ENCODE assay signal across 29 mouse cellular contexts in the genomic region with DNA sequence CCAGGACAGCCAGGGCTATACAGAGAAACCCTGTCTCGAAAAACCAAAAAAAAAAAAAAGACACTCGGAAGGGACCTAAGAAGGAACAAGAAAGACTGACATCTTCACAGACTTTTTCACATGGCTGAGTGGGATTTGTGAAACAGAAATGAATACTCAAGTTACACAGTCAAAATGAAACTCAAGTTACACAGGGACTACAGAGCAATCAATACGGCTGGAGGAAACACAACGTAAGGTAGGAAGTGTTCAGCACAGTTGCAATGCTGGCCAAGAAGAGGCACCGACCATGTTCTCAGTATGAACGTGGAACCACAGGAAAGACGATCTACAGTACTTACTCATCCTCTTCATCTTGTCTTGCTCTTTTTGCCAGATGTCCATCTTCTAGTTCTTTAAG. TPM values are rescaled to one million over a fixed set of nuclear protein-coding genes. Genes with fewer than 3 reads are reported as not detected.
A peak's percentile ranks its signal among the peaks of the same experiment; 100 is the strongest.
DNase-seq lines count a peak whose midpoint lies in the region; ATAC-seq and TF ChIP-seq lines count a peak whose summit lies in the region.
"Had no signal": no experiment of that assay in that cellular context is flagged by ENCODE, and none has a peak within 500 bp of the region (broad histone marks: within the 10 kb centered on the region; RNA-seq: fewer than 3 reads in every experiment).

No protein-coding gene starts in this region.

- H3K27ac ChIP-seq in CH12.LX (ENCODE audit: insufficient read depth, low read depth) = peak overlapping the region; percentile 71
- no peak overlapping the region for H3K27ac ChIP-seq in hindbrain, embryonic 14.5 days
- H3K27ac ChIP-seq: embryonic facial prominence, embryonic 10.5 days; embryonic facial prominence, embryonic 13.5 days; forebrain, embryonic 12.5 days; forebrain, embryonic 15.5 days; heart, adult 2 months; heart, embryonic 10.5 days; heart, embryonic 13.5 days had no signal

- H3K9me3 ChIP-seq in CH12.LX (replicated peaks; ENCODE audit: low read length) = no peaks in the 10 kb centered on the region
- H3K9me3 ChIP-seq in hindbrain, embryonic 14.5 days (ENCODE audit: control insufficient read depth, low read length) = no peaks in the 10 kb centered on the region
- H3K9me3 ChIP-seq: embryonic facial prominence, embryonic 10.5 days; embryonic facial prominence, embryonic 13.5 days; forebrain, embryonic 12.5 days; forebrain, embryonic 15.5 days; G1E; heart, embryonic 10.5 days; heart, embryonic 13.5 days had no signal

- in situ Hi-C loops in CH12.LX (cut with MboI; ENCODE audit: low pct_ligation_motif_present, low pct_unique_long_range_greater_than_20kb, low sequenced_read_pairs) = no loop called here

- peaks cover 44% of the 10 kb centered on the region for H3K79me2 ChIP-seq in CH12.LX (replicated peaks; ENCODE audit: control insufficient read depth, extremely low read depth, insufficient read depth, poor library complexity, severe bottlenecking)

- H3K27me3 ChIP-seq in CH12.LX (replicated peaks) = no peaks in the 10 kb centered on the region
- H3K27me3 ChIP-seq in hindbrain, embryonic 14.5 days (ENCODE audit: control insufficient read depth, insufficient read depth, low read length) = no peaks in the 10 kb centered on the region
- H3K27me3 ChIP-seq: embryonic facial prominence, embryonic 13.5 days; forebrain, embryonic 12.5 days; forebrain, embryonic 15.5 days; heart, embryonic 13.5 days; Patski had no signal

- peak; percentile 58 for TF ChIP-seq POLR2A in CH12.LX (IDR thresholded peaks at IDR 0.05; ENCODE audit: low read depth, low read length)

- peaks cover 42 to 59% of the 10 kb centered on the region in 2 experiments for H3K36me3 ChIP-seq in CH12.LX (replicated peaks in 1 of 2; ENCODE audit: control insufficient read depth in 1 of 2, insufficient read depth in 1 of 2, low read length in 1 of 2)
- peaks cover 73% of the 10 kb centered on the region for H3K36me3 ChIP-seq in hindbrain, embryonic 14.5 days (replicated peaks; ENCODE audit: control insufficient read depth, insufficient read depth)

- no peak for TF ChIP-seq RAD21 in CH12.LX (IDR thresholded peaks at IDR 0.05; ENCODE audit: low read depth, low read length)

- no peak overlapping the region for H3K4me3 ChIP-seq in CH12.LX (replicated peaks in 1 of 3; ENCODE audit: low read depth in 2 of 3, low read length in 2 of 3, poor library complexity in 1 of 3)
- no peak overlapping the region for H3K4me3 ChIP-seq in hindbrain, embryonic 14.5 days (replicated peaks; ENCODE audit: low read length)
- H3K4me3 ChIP-seq: embryonic facial prominence, embryonic 10.5 days; embryonic facial prominence, embryonic 13.5 days; erythroblast, embryonic 14.5 days; forebrain, embryonic 12.5 days; forebrain, embryonic 15.5 days; heart, adult 2 months; heart, embryonic 10.5 days; heart, embryonic 13.5 days had no signal

- dilution Hi-C loops in CH12.LX (cut with MboI; ENCODE audit: extremely low pct_ligation_motif_present, extremely low pct_unique_long_range_greater_than_20kb, low sequenced_read_pairs) = no loop called here

- WGBS in hindbrain, embryonic 14.5 days = 94% methylated on average over 7 of the region's 7 CpGs

- ATAC-seq in inflammation-experienced regulatory T-cells, adult 6 months = peak; percentile 86
- no peak for ATAC-seq in hindbrain, embryonic 14.5 days (ENCODE audit: low FRiP score)
- ATAC-seq: forebrain, embryonic 15.5 days; hindbrain, embryonic 16.5 days; intestine, postnatal 0 days; Patski had no signal

- peaks cover 7 to 51% of the 10 kb centered on the region in 2 experiments for H3K4me1 ChIP-seq in CH12.LX (ENCODE audit: control insufficient read depth in 1 of 2, insufficient read depth in 2 of 2)
- peaks cover 12% of the 10 kb centered on the region for H3K4me1 ChIP-seq in hindbrain, embryonic 14.5 days (replicated peaks; ENCODE audit: control insufficient read depth, insufficient read depth, low read length)

- H3K9ac ChIP-seq in CH12.LX (ENCODE audit: insufficient read depth, low read depth) = peak overlapping the region; percentile 24; the same call in 1 of the 2 replicates
- no peak overlapping the region for H3K9ac ChIP-seq in hindbrain, embryonic 14.5 days
- H3K9ac ChIP-seq: embryonic facial prominence, embryonic 13.5 days; forebrain, embryonic 12.5 days; forebrain, embryonic 15.5 days; heart, embryonic 13.5 days had no signal

- H3K4me2 ChIP-seq in CH12.LX (ENCODE audit: insufficient read depth, low read depth, poor library complexity, severe bottlenecking) = peak overlapping the region; percentile 21; the same call in 1 of the 2 replicates
- no peak overlapping the region for H3K4me2 ChIP-seq in hindbrain, embryonic 14.5 days (replicated peaks)
- H3K4me2 ChIP-seq: embryonic facial prominence, embryonic 13.5 days; forebrain, embryonic 12.5 days; forebrain, embryonic 15.5 days; heart, embryonic 13.5 days had no signal

- TF ChIP-seq CTCF in CH12.LX (conservative IDR thresholded peaks at IDR 0.05 in 1 of 2, IDR thresholded peaks at IDR 0.05 in 1 of 2; ENCODE audit: low read depth in 2 of 2, low read length in 2 of 2) = no peak

- TF ChIP-seq EP300 in CH12.LX (IDR thresholded peaks at IDR 0.05; ENCODE audit: low read length) = peak; percentile 94

- DNase-seq in A20 (ENCODE audit: low read depth, low spot score) (peak; percentile 80), CH12.LX (ENCODE audit: extremely low read depth) (peak; percentile 90)
- DNase-seq in CD4-positive helper T cell, adult 2 months (ENCODE audit: low read depth, low spot score) = peak; percentile 51
- no peak for DNase-seq in layer of hippocampus, adult 9-11 months
- no peak for DNase-seq in hindbrain, embryonic 14.5 days (ENCODE audit: low spot score)
- DNase-seq in urinary bladder, postnatal 4 days (ENCODE audit: low spot score in 2 of 2) = no peak
- DNase-seq: adrenal gland, adult 2 months; adrenal gland, postnatal 14 days; cerebellum, adult 11-12 months; cerebellum, adult 8-10 months; cerebellum, postnatal 10 days; cerebellum, postnatal 36 days; embryo, embryonic 11 days; gastrocnemius, postnatal 25 days; heart, adult 2 months; heart, postnatal 14 days; heart, postnatal 4 days had no signal

TF ChIP-seq in CH12.LX, 34 proteins besides CTCF, POLR2A, EP300 and RAD21:
- TF ChIP-seq MYC (IDR thresholded peaks at IDR 0.05; ENCODE audit: low read depth, low read length) = peak; percentile 95
- TF ChIP-seq ZNF384 (IDR thresholded peaks at IDR 0.05; ENCODE audit: low read depth, low read length) = peak; percentile 91
- peak; percentile 60; the same call in 1 of the 2 replicates for TF ChIP-seq MXI1 (IDR thresholded peaks at IDR 0.05; ENCODE audit: low read depth, low read length)
- 0 out of 2 replicates have a peak, but pooled peaks have one; percentile 33 for TF ChIP-seq SIN3A (IDR thresholded peaks at IDR 0.05; ENCODE audit: low read length)
- TF ChIP-seq BHLHE40 (IDR thresholded peaks at IDR 0.05; ENCODE audit: low read depth, low read length) = peak; percentile 75
- no peak for TF ChIP-seq CHD2 (IDR thresholded peaks at IDR 0.05; ENCODE audit: low read length)
- no peak for TF ChIP-seq MAZ (IDR thresholded peaks at IDR 0.05; ENCODE audit: low read depth, low read length)
- no peak; the same call in 1 of the 2 replicates for TF ChIP-seq HCFC1 (IDR thresholded peaks at IDR 0.05; ENCODE audit: low read depth, low read length)
- no peak for TF ChIP-seq USF1 (IDR thresholded peaks at IDR 0.05; ENCODE audit: low read depth, low read length)
- TF ChIP-seq JUND (conservative IDR thresholded peaks at IDR 0.05; ENCODE audit: low read depth, low read length) = peak; percentile 98
- TF ChIP-seq ZC3H11A (IDR thresholded peaks at IDR 0.05; ENCODE audit: low read depth, low read length) = no peak
- no peak for TF ChIP-seq UBTF (IDR thresholded peaks at IDR 0.05; ENCODE audit: low read depth, low read length)
- TF ChIP-seq TCF12 (IDR thresholded peaks at IDR 0.05; ENCODE audit: low read depth, low read length) = peak; percentile 76
- no peak for TF ChIP-seq RCOR1 (conservative IDR thresholded peaks at IDR 0.05; ENCODE audit: low read depth, low read length)
- TF ChIP-seq ELF1 (IDR thresholded peaks at IDR 0.05; ENCODE audit: low read depth, low read length) = peak; percentile 65
- TF ChIP-seq USF2 (conservative IDR thresholded peaks at IDR 0.05; ENCODE audit: low read depth, low read length) = no peak
- peak; percentile 99 for TF ChIP-seq IRF4 (IDR thresholded peaks at IDR 0.05; ENCODE audit: low read depth, low read length)
- peak; percentile 93 for TF ChIP-seq ETS1 (conservative IDR thresholded peaks at IDR 0.05; ENCODE audit: low read depth, low read length)
- peak; percentile 85 for TF ChIP-seq TBP (conservative IDR thresholded peaks at IDR 0.05; ENCODE audit: low read depth, low read length)
- peak; percentile 65; the same call in 1 of the 2 replicates for TF ChIP-seq MEF2A (IDR thresholded peaks at IDR 0.05; ENCODE audit: borderline replicate concordance, low read depth, low read length)
- TF ChIP-seq KAT2A (IDR thresholded peaks at IDR 0.05; ENCODE audit: insufficient replicate concordance, low read length) = no peak
- peak; percentile 64; the same call in 1 of the 2 replicates for TF ChIP-seq MAX (IDR thresholded peaks at IDR 0.05; ENCODE audit: low read length)
- TF ChIP-seq NELFE (IDR thresholded peaks at IDR 0.05; ENCODE audit: low read depth, low read length) = no peak
- TF ChIP-seq JUN (IDR thresholded peaks at IDR 0.05; ENCODE audit: insufficient read depth, low read depth, low read length) = peak; percentile 95

RNA-seq across cellular contexts. Expression of a gene that starts 5.3 kb away (rescaled TPM):
- 19.9 and 22.1 TPM in 2 replicates for total RNA-seq in CH12.LX (2012; rRNA removed)
- 27.1 and 30.3 TPM in 2 replicates for total RNA-seq in CH12.LX (2014; rRNA removed)
- 36.0 and 38.4 TPM in 2 replicates for polyA plus RNA-seq in CH12.LX (2012; ENCODE audit: insufficient read length, low read depth)
- polyA plus RNA-seq in inflammation-experienced regulatory T-cells, adult 6 months (2017; shearing (Covaris generic)) = 10 to 100 TPM; 30.7 to 48.4 (median 36.3) TPM
- 36.4 and 39.3 TPM in 2 replicates for polyA plus RNA-seq in hindbrain, embryonic 14.5 days (2014; fragmentation: Nextera tagmentation; extraction: Ambion mirVana)

RNA-seq across cellular contexts. Expression of a gene that starts 5.8 kb away (rescaled TPM):
- total RNA-seq in CH12.LX (2012; rRNA removed) (24.2 and 28.9 TPM in 2 replicates), CH12.LX (2014; rRNA removed) (34.9 and 39.1 TPM in 2 replicates)
- polyA plus RNA-seq in CH12.LX (2012; ENCODE audit: insufficient read length, low read depth) = 45.7 and 54.1 TPM in 2 replicates
- 10 to 100 TPM; 65.6 to 94.3 (median 73.6) TPM for polyA plus RNA-seq in inflammation-experienced regulatory T-cells, adult 6 months (2017; shearing (Covaris generic))
- 52.7 and 53.6 TPM in 2 replicates for polyA plus RNA-seq in hindbrain, embryonic 14.5 days (2014; fragmentation: Nextera tagmentation; extraction: Ambion mirVana)

Comparison
In these comparisons a context has a peak if more than half of its experiments do, and no peak if none do; other contexts are left out.
1. DNase-seq: peak in A20 (single experiment), CD4-positive helper T cell, adult 2 months (single experiment) and CH12.LX (single experiment); none in layer of hippocampus, adult 9-11 months (single experiment), hindbrain, embryonic 14.5 days (single experiment) and urinary bladder, postnatal 4 days (0 of 2).